Mouse (Mus musculus) macrophage (primary cell): Measurements from ENCODE around the gene Ina. TPM values are rescaled to one million over a fixed set of nuclear protein-coding genes. Genes with fewer than 3 reads are reported as not detected.

ENCODE experiments used
- H3K27ac ChIP-seq: fragments of 350-480 bp; formaldehyde crosslinking; 2 replicates; pipeline ENCODE4 v1.9.0; 2021
- H3K36me3 ChIP-seq: fragments of 350-480 bp; formaldehyde crosslinking; 2 replicates; pipeline ENCODE4 v1.9.0; 2021; ENCODE audit errors: inconsistent target
- H3K4me3 ChIP-seq: fragments of 350-480 bp; formaldehyde crosslinking; 2 replicates; pipeline ENCODE4 v1.9.0; 2021; ENCODE audit errors: inconsistent target
- H3K79me2 ChIP-seq: fragments of 350-480 bp; formaldehyde crosslinking; 2 replicates; pipeline ENCODE4 v1.9.0; 2021; ENCODE audit errors: inconsistent target
- WGBS: methylation state at CpG from one replicate; pipeline ENCODE4 v1.1.7; 2026; ENCODE audit warnings: inconsistent platforms; ENCODE audit not compliant: missing documents; 5-methylcytosine and 5-hydroxymethylcytosine counted together
- polyA plus RNA-seq: library from polyadenylated mRNA; stranded (reverse); fragments of 250-400 nt; gene quantifications from 3 replicates; pipeline ENCODE4 v1.2.4, GENCODE M21; 2018; ENCODE audit warnings: inconsistent platforms

Ina gene
- polyA plus RNA-seq, 1 experiment from 2014 or later = not detected

- Histone ChIP-seq H3K36me3 (no peaks in the 10 kb centered on the region), H3K27ac (no peak overlapping the region), H3K79me2 (no peaks in the 10 kb centered on the region), H3K4me3 (no peak overlapping the region)
- 90% methylated on average over 13 of the region's 13 CpGs for WGBS
Measured at GRCm38 (mm10) chr19:47047236-47047833, 32.8 kb downstream of the Ina start.

DNA sequence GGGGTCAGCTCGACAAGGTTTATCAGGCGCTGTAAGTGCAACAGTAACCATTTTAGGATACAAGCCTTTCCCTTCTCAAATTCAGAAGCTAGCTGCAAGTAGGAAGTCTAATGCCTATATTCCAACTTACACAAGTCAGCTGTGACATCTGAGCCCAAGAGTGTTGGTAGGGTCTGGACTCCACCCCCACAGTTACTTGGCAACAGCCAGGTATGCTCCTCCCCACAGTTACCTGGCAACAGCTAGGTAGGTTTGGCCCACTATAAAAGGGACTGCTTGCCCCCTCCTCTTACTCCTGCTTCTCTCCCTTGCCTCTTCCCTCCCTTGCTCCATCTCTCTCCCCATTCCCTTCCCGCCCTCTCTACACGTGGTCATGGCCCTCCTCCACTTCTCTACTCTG is 34.6 kb downstream of the Ina start:
- 87% methylated on average over 4 of the region's 4 CpGs for WGBS
- no peak overlapping the region for H3K4me3 ChIP-seq
- no peaks in the 10 kb centered on the region for H3K79me2 ChIP-seq
- H3K36me3 ChIP-seq = no peaks in the 10 kb centered on the region
- no peak overlapping the region for H3K27ac ChIP-seq

- H3K27ac ChIP-seq = no peak overlapping the region
- 21% methylated on average over 7 of the region's 7 CpGs for WGBS
- no peaks in the 10 kb centered on the region for H3K79me2 ChIP-seq
- no peaks in the 10 kb centered on the region for H3K36me3 ChIP-seq
- peak overlapping the region; percentile 40 for H3K4me3 ChIP-seq
Measured at GRCm38 (mm10) chr19:47049840-47050239, 35.3 kb downstream of the Ina start.

- peak within 1 kb of the TSS; percentile 40 for H3K4me3 ChIP-seq
- no peaks in the 10 kb centered on the region for H3K36me3 ChIP-seq
- whole genome bisulfite sequencing = 1% methylated on average over 68 of the region's 75 CpGs
- H3K27ac ChIP-seq = no peak within 1 kb of the TSS
- no peaks in the 10 kb centered on the region for H3K79me2 ChIP-seq
Measured at GRCm38 (mm10) chr19:47050271-47051032, 36.0 kb downstream of the Ina start, which contains the start of gene Pcgf6. Pcgf6 (minus strand) TSS chr19:47050906.

DNA sequence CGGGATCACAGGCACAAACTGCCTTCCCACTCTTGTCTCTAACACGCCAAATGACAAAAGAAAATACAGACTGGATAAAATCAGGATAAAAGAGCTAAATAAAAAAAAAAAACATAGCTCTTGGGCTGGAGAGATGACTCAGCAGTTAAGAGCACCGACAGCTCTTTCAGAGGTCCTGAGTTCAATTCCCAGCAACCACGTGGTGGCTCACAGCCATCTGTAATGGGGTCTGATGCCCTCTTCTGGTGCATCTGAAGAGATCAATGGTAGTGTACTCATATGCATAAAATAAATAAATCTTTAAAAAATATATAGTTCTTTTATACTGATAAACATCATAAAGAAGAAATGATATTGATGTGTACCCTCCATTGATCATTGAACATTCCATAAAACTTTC is 38.4 kb downstream of the Ina start:
- 75% methylated on average over 4 of the region's 4 CpGs for WGBS
- H3K79me2 ChIP-seq = no peaks in the 10 kb centered on the region
- H3K27ac ChIP-seq = no peak overlapping the region
- H3K4me3 ChIP-seq = no peak overlapping the region
- no peaks in the 10 kb centered on the region for H3K36me3 ChIP-seq

DNA sequence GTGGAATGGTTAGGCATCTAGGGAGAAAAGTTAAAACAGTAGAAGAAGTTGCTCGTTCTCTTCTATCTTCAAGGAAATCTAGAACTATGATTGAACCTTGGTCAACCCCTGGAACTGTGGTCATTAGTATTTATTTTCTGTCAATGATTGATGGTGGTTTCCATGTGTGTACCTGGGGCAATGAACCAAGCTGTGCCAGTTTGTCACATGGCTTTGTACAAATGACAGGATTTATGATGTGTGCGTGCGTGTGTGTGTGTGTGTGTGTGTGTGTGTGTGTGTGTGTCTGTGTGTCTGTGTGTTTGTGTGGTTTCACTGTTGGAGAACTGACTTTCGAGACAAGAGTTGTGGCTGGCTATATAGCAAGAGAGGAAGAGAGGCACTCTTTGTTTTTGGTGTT is 39.0 kb downstream of the Ina start:
- H3K27ac ChIP-seq = no peak overlapping the region
- H3K36me3 ChIP-seq = no peaks in the 10 kb centered on the region
- no peak overlapping the region for H3K4me3 ChIP-seq
- no peaks in the 10 kb centered on the region for H3K79me2 ChIP-seq
- WGBS = 81% methylated on average over 4 of the region's 4 CpGs

DNA sequence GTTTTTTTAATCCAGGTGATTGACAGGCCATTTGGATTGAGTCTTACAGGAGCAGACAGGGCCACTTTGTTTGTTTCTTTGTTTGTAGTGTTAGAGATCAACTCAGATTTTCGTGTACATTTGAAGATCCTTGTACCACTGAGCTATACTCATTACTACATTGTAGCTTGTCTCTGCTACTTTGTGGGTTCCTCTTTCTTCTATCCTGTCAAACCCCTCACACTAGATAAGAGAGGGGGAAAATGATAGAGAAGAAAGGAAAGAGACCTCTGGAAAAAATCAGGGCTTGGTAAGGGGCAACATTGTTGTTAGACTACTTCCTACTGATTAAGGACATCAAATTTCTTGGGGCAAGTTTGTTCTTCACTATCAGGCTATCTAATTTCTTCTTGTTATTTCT is 43.2 kb downstream of the Ina start:
- Histone ChIP-seq H3K79me2 (no peaks in the 10 kb centered on the region), H3K36me3 (no peaks in the 10 kb centered on the region), H3K4me3 (no peak overlapping the region), H3K27ac (no peak overlapping the region)
- 60% methylated on average over 1 of the region's 1 CpGs for WGBS

DNA sequence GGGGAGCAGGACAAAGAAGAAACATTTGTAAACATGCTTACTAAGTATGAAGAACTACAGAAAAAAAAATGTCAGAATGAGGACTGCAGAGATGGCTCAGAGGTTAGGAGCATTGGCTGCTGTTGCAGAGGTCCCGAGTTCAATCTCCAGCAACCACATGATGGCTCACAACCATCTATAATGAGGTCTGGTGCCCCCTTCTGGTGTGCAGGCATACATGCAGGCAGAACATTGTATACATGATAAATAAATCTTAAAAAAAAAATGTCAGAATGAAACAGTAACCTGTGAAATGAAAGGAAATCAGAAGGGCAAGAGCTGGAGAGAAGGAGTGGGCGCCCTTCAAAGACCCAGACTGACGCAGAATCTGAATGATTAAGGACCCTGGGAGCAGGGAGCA is 51.4 kb downstream of the Ina start:
- H3K27ac ChIP-seq = no peak overlapping the region
- peaks cover 24% of the 10 kb centered on the region for H3K79me2 ChIP-seq
- peaks cover 2% of the 10 kb centered on the region; the same call in 1 of the 2 replicates for H3K36me3 ChIP-seq
- WGBS = 93% methylated on average over 3 of the region's 3 CpGs
- H3K4me3 ChIP-seq = no peak overlapping the region

DNA sequence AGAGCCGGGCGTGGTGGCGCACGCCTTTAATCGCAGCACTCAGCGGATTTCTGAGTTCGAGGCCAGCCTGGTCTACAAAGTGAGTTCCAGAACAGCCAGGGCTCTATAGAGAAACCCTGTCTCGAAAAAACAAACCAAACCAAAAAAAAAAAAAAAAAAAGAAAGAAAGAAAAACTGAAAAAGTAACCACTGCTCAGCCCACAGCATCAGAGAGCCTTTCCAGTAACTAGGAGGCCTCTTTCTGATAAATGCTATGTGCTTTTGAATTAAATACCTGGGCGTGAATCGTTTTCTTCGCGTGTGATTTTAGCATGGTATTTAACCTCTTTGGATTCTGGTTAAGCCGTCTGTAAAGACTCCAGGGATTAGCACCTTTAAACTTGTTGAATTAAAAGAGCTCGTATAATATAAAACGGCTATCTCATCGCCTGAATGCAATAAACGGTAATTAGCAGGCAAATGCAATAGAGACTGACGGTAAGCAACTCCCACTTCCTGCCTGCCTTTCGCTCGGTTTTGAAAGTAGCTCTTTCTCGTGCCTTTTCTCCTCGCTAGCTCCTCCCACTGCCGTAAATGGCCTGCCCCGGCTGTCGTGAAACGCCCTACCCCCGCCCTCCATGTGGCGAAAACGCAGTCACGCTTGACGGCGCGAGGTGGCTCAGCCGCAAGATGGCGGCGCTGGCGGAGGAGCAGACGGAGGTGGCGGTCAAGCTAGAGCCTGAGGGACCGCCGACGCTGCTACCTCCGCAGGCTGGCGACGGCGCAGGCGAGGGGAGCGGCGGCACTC is 52.8 kb downstream of the Ina start, which contains the start of gene Taf5:
Gene Taf5, plus strand, starts transcription at position 651 of the 787 bp plus-strand sequence.
- Histone ChIP-seq H3K4me3 (peak within 1 kb of the TSS; percentile 56), H3K36me3 (peaks cover 13% of the 10 kb centered on the region), H3K27ac (peak within 1 kb of the TSS; percentile 71), H3K79me2 (peaks cover 24% of the 10 kb centered on the region)
- 8% methylated on average over 48 of the region's 49 CpGs for WGBS

GRCm38 (mm10) chr19:47067924-47068611 is 53.6 kb downstream of the Ina start:
- H3K4me3 ChIP-seq = peak overlapping the region; percentile 56
- H3K27ac ChIP-seq = no peak overlapping the region
- peaks cover 21% of the 10 kb centered on the region for H3K36me3 ChIP-seq
- H3K79me2 ChIP-seq = peaks cover 24% of the 10 kb centered on the region
- under 1% methylated on average over 67 of the region's 72 CpGs for WGBS

Other genes starting within 250 kb of the Ina start
- gene Nt5c2, start 455 bp downstream of the Ina start, polyA plus RNA-seq = 37.6 to 49.9 TPM (median 47.8 TPM) in 3 replicates
- gene Pcgf6, start 36.2 kb downstream of the Ina start, polyA plus RNA-seq = 4.3 to 11.3 TPM (median 6.7 TPM) in 3 replicates
- 3.1 to 3.3 TPM (median 3.2 TPM) in 3 replicates for gene Taf5, start 53.0 kb downstream of the Ina start, polyA plus RNA-seq
- 471 to 670 TPM (median 529 TPM) in 3 replicates for gene Usmg5, start 75.9 kb downstream of the Ina start, polyA plus RNA-seq
- 9.7 to 16.3 TPM (median 12.2 TPM) in 3 replicates for gene Pdcd11, start 76.1 kb downstream of the Ina start, polyA plus RNA-seq
- 9.2 to 20.5 TPM (median 12.1 TPM) in 3 replicates for gene Calhm2, start 123.6 kb downstream of the Ina start, polyA plus RNA-seq
- not detected in 3 replicates for gene Calhm1, start 129.6 kb downstream of the Ina start, polyA plus RNA-seq
- not detected in 3 replicates for gene Calhm3, start 143.1 kb downstream of the Ina start, polyA plus RNA-seq
- gene Neurl1a, start 164.1 kb downstream of the Ina start, polyA plus RNA-seq = 0.17 to 0.48 TPM (median 0.21 TPM) in 3 replicates